Mouse (Mus musculus) midbrain, postnatal 0 days (tissue): ENCODE measurements around the gene Srp68. TPM values are rescaled to one million over a fixed set of nuclear protein-coding genes. Genes with fewer than 3 reads are reported as not detected.

Experiments used
- ATAC-seq: fragments of 200-750 bp; cut with Nextera tagmentation; 2 replicates; pipeline ENCODE4 v1.8.0; 2017; ENCODE audit warnings: moderate number of reproducible peaks, mild to moderate bottlenecking, moderate TSS enrichment, moderate library complexity; ENCODE audit not compliant: low FRiP score
- DNase-seq: peaks from one replicate; pipeline ENCODE4 v3.0.0-alpha.2; 2015; ENCODE audit warnings: low spot score
- H3K27ac ChIP-seq: fragments of 300-500 bp; sonication (generic); 2 replicates; pipeline ENCODE4 v1.5.1; 2014; ENCODE audit warnings: low read depth, mild to moderate bottlenecking, low read length, mixed read lengths
- H3K27me3 ChIP-seq: fragments of 300-500 bp; sonication (generic); 2 replicates; pipeline ENCODE4 v1.6.1; 2014; ENCODE audit warnings: low read length, control low read depth, mixed read lengths; ENCODE audit not compliant: insufficient read depth
- H3K36me3 ChIP-seq: fragments of 300-500 bp; sonication (generic); 2 replicates; pipeline ENCODE4 v1.6.1; 2014; ENCODE audit warnings: low read length, control low read depth, mixed read lengths; ENCODE audit not compliant: insufficient read depth
- H3K4me1 ChIP-seq: fragments of 300-500 bp; sonication (generic); 2 replicates; pipeline ENCODE4 v1.6.1; 2014; ENCODE audit warnings: mild to moderate bottlenecking, control low read depth, antibody characterized with exemption, low read length, mixed read lengths; ENCODE audit not compliant: insufficient read depth
- H3K4me2 ChIP-seq: fragments of 300-500 bp; sonication (generic); 2 replicates; pipeline ENCODE4 v1.6.1; 2014; ENCODE audit warnings: low read depth, mild to moderate bottlenecking, low read length, mixed read lengths; ENCODE audit not compliant: poor library complexity, severe bottlenecking
- H3K4me3 ChIP-seq: fragments of 300-500 bp; sonication (generic); 2 replicates; pipeline ENCODE4 v1.5.1; 2014; ENCODE audit warnings: low read depth, mild to moderate bottlenecking, low read length, moderate library complexity
- H3K9ac ChIP-seq: fragments of 300-500 bp; sonication (generic); replicated peaks from 2 replicates; pipeline ENCODE4 v1.6.1; 2014; ENCODE audit warnings: mild to moderate bottlenecking, low read length, moderate library complexity, mixed read lengths; ENCODE audit not compliant: poor library complexity, severe bottlenecking
- H3K9me3 ChIP-seq: fragments of 300-500 bp; sonication (generic); 2 replicates; pipeline ENCODE4 v1.6.1; 2016; ENCODE audit warnings: low read length, control low read depth
- CTCF ChIP-seq: IDR thresholded peaks from 2 replicates; pipeline ENCODE4 v1.5.1; 2016; ENCODE audit warnings: antibody characterized with exemption, mild to moderate bottlenecking
- WGBS: fragments of 180-500 bp; shearing (Covaris S2); extraction: QIAGEN DNeasy Blood & Tissue Kit; methylation state at CpG from one replicate; pipeline ENCODE4 v1.1.7; 2014; 5-methylcytosine and 5-hydroxymethylcytosine counted together
- polyA plus RNA-seq: library from polyadenylated mRNA; unstranded; fragments of >200 nt; fragmentation: Nextera tagmentation; extraction: Ambion mirVana; gene quantifications from 2 replicates; pipeline ENCODE4 v1.2.1, GENCODE M21; 2015
- total RNA-seq: library from RNA; depleted of rRNA; stranded (reverse); fragments of >200 nt; gene quantifications from 2 replicates; pipeline ENCODE4 v1.2.3, GENCODE M21; 2014

The Srp68 gene
- total and polyA plus RNA-seq, 2 experiments from 2014 or later: 17.7 to 47.9 TPM

- Histone ChIP-seq H3K9ac (no peak overlapping the region), H3K4me3 (no peak overlapping the region), H3K9me3 (no peaks in the 10 kb centered on the region), H3K27me3 (no peaks in the 10 kb centered on the region), H3K4me2 (no peak overlapping the region), H3K36me3 (peaks cover 54% of the 10 kb centered on the region), H3K27ac (no peak overlapping the region), H3K4me1 (peaks cover 4% of the 10 kb centered on the region)
- WGBS: 93% methylated on average over 8 of the region's 8 CpGs
- TF ChIP-seq CTCF: no peak
- ATAC-seq: no peak
- DNase-seq: no peak
Observed at GRCm38 (mm10) chr11:116269560-116269959, 4.5 kb downstream of the Srp68 start.

- Histone ChIP-seq H3K9ac (no peak overlapping the region), H3K36me3 (peaks cover 64% of the 10 kb centered on the region), H3K9me3 (no peaks in the 10 kb centered on the region), H3K27ac (no peak overlapping the region), H3K4me3 (no peak overlapping the region), H3K4me1 (peaks cover 4% of the 10 kb centered on the region), H3K4me2 (no peak overlapping the region), H3K27me3 (no peaks in the 10 kb centered on the region)
- ATAC-seq (no peak), DNase-seq (no peak)
- 95% methylated on average over 6 of the region's 6 CpGs for WGBS
- TF ChIP-seq CTCF: no peak
Observed at GRCm38 (mm10) chr11:116268313-116268712, 5.7 kb downstream of the Srp68 start.

GRCm38 (mm10) chr11:116267637-116268036 is 6.4 kb downstream of the Srp68 start:
- WGBS: 82% methylated on average over 8 of the region's 8 CpGs
- Histone ChIP-seq H3K4me3 (no peak overlapping the region), H3K36me3 (peaks cover 70% of the 10 kb centered on the region), H3K9ac (no peak overlapping the region), H3K9me3 (no peaks in the 10 kb centered on the region), H3K27ac (no peak overlapping the region), H3K4me1 (no peaks in the 10 kb centered on the region; the same call in 1 of the 2 replicates), H3K4me2 (no peak overlapping the region), H3K27me3 (no peaks in the 10 kb centered on the region)
- peak; percentile 45 for TF ChIP-seq CTCF
- ATAC-seq (no peak), DNase-seq (no peak)

- no peak overlapping the region for H3K9ac ChIP-seq
- ATAC-seq (no peak), DNase-seq (no peak)
- no peaks in the 10 kb centered on the region for H3K9me3 ChIP-seq
- 98% methylated on average over 4 of the region's 4 CpGs for WGBS
- no peak for TF ChIP-seq CTCF
- peaks cover 86% of the 10 kb centered on the region for H3K36me3 ChIP-seq
- no peak overlapping the region for H3K27ac ChIP-seq
- H3K27me3 ChIP-seq: no peaks in the 10 kb centered on the region
- no peak overlapping the region for H3K4me3 ChIP-seq
- H3K4me1 ChIP-seq: no peaks in the 10 kb centered on the region
- H3K4me2 ChIP-seq: no peak overlapping the region
Observed at GRCm38 (mm10) chr11:116265850-116266249, 8.2 kb downstream of the Srp68 start.

- Histone ChIP-seq H3K4me1 (no peaks in the 10 kb centered on the region), H3K4me3 (no peak overlapping the region), H3K36me3 (peaks cover 87% of the 10 kb centered on the region), H3K4me2 (no peak overlapping the region), H3K9me3 (no peaks in the 10 kb centered on the region), H3K27me3 (no peaks in the 10 kb centered on the region), H3K27ac (no peak overlapping the region), H3K9ac (no peak overlapping the region)
- ATAC-seq (no peak), DNase-seq (no peak)
- 92% methylated on average over 11 of the region's 11 CpGs for WGBS
- TF ChIP-seq CTCF: no peak
Observed at GRCm38 (mm10) chr11:116265352-116265751, 8.7 kb downstream of the Srp68 start.

- Histone ChIP-seq H3K27me3 (no peaks in the 10 kb centered on the region), H3K4me2 (no peak overlapping the region), H3K9me3 (no peaks in the 10 kb centered on the region), H3K4me3 (no peak overlapping the region), H3K27ac (no peak overlapping the region), H3K36me3 (peaks cover 69% of the 10 kb centered on the region), H3K4me1 (no peaks in the 10 kb centered on the region), H3K9ac (no peak overlapping the region)
- DNase-seq (no peak), ATAC-seq (no peak)
- TF ChIP-seq CTCF: no peak
- WGBS: 93% methylated on average over 7 of the region's 7 CpGs
Observed at GRCm38 (mm10) chr11:116260259-116260658, 13.8 kb downstream of the Srp68 start.
